Mouse (Mus musculus): ENCODE measurements around the gene Gfer.

DNA sequence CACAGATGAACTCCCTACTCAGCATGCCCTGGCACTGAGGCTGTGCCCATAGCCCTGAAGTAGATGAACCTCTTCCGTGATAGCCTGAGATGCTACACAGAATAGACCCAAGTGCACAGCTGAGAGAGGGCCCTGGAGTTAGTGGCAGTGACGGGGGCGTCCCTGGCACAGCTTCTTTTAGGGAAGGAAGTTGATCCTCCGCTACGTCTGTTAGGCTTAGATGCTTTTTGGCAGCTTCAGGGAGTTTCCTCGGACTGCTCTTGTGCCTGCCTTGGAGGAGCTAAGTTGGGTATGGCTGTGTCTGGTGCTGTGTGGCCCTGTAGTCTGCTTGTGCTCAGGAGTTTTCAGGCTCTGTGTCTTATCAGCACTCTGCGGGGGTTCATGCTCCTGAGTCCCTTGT lies 21.7 kb downstream of the Gfer start:
- TF ChIP-seq CTCF (IDR thresholded peaks at IDR 0.05; ENCODE audit: low read depth, low read length) (no peak), TAL1 (conservative IDR thresholded peaks at IDR 0.05; ENCODE audit: low read depth, low read length) (no peak), POLR2AphosphoS5 (IDR thresholded peaks at IDR 0.05; ENCODE audit: insufficient replicate concordance, low read depth, low read length) (no peak), GATA1 (IDR thresholded peaks at IDR 0.05; ENCODE audit: borderline replicate concordance, low read length) (no peak), GATA2 (IDR thresholded peaks at IDR 0.05; ENCODE audit: borderline replicate concordance, low read depth, low read length) (no peak)
